Mouse (Mus musculus): Measurements from ENCODE around the gene Pi4k2a. TPM values are rescaled to one million over a fixed set of nuclear protein-coding genes. Genes with fewer than 3 reads are reported as not detected.

The Pi4k2a gene
- polyA plus RNA-seq, 1 experiment = 81.0 TPM

GRCm38 (mm10) chr19:42158246-42159017 lies 68.2 kb downstream of the Pi4k2a start:
- no peak for DNase-seq
- no peaks in the 10 kb centered on the region for H3K27me3 ChIP-seq (ENCODE audit: control insufficient read depth, insufficient read depth, low read length)
- H3K4me3 ChIP-seq (replicated peaks; ENCODE audit: insufficient read depth, low read depth, low read length) = no peak overlapping the region
- TF ChIP-seq CTCF (IDR thresholded peaks at IDR 0.05; ENCODE audit: borderline replicate concordance, insufficient read depth, low read depth, low read length) (no peak), POLR2A (IDR thresholded peaks at IDR 0.05; ENCODE audit: borderline replicate concordance, insufficient read depth, low read length) (no peak)
- no peaks in the 10 kb centered on the region for H3K4me1 ChIP-seq (ENCODE audit: control insufficient read depth, insufficient read depth, low read length)
- WGBS = 77% methylated on average over 13 of the region's 13 CpGs
- H3K27ac ChIP-seq (ENCODE audit: insufficient read depth, low read length) = no peak overlapping the region

GRCm38 (mm10) chr19:42163764-42164163 lies 73.5 kb downstream of the Pi4k2a start, which contains the start of gene Zfyve27:
Zfyve27 (plus strand) TSS chr19:42163951.
- WGBS = 74% methylated on average over 5 of the region's 5 CpGs
- H3K27me3 ChIP-seq (ENCODE audit: control insufficient read depth, insufficient read depth, low read length) = no peaks in the 10 kb centered on the region
- TF ChIP-seq CTCF (IDR thresholded peaks at IDR 0.05; ENCODE audit: borderline replicate concordance, insufficient read depth, low read depth, low read length) = no peak
- no peak for TF ChIP-seq POLR2A (IDR thresholded peaks at IDR 0.05; ENCODE audit: borderline replicate concordance, insufficient read depth, low read length)
- no peak for DNase-seq
- no peak within 1 kb of the TSS for H3K27ac ChIP-seq (ENCODE audit: insufficient read depth, low read length)
- no peak within 1 kb of the TSS for H3K4me3 ChIP-seq (replicated peaks; ENCODE audit: insufficient read depth, low read depth, low read length)
- H3K4me1 ChIP-seq (ENCODE audit: control insufficient read depth, insufficient read depth, low read length) = no peaks in the 10 kb centered on the region

GRCm38 (mm10) chr19:42164188-42164587 lies 73.9 kb downstream of the Pi4k2a start:
- H3K4me1 ChIP-seq (ENCODE audit: control insufficient read depth, insufficient read depth, low read length) = no peaks in the 10 kb centered on the region
- DNase-seq = no peak
- WGBS = 33% methylated on average over 7 of the region's 7 CpGs
- no peaks in the 10 kb centered on the region for H3K27me3 ChIP-seq (ENCODE audit: control insufficient read depth, insufficient read depth, low read length)
- H3K4me3 ChIP-seq (replicated peaks; ENCODE audit: insufficient read depth, low read depth, low read length) = no peak overlapping the region
- TF ChIP-seq POLR2A (IDR thresholded peaks at IDR 0.05; ENCODE audit: borderline replicate concordance, insufficient read depth, low read length) (no peak), CTCF (IDR thresholded peaks at IDR 0.05; ENCODE audit: borderline replicate concordance, insufficient read depth, low read depth, low read length) (no peak)
- no peak overlapping the region for H3K27ac ChIP-seq (ENCODE audit: insufficient read depth, low read length)

- Histone ChIP-seq H3K27ac (ENCODE audit: insufficient read depth, low read length) (no peak overlapping the region), H3K4me3 (replicated peaks; ENCODE audit: insufficient read depth, low read depth, low read length) (peak overlapping the region; percentile 9), H3K27me3 (ENCODE audit: control insufficient read depth, insufficient read depth, low read length) (no peaks in the 10 kb centered on the region), H3K4me1 (ENCODE audit: control insufficient read depth, insufficient read depth, low read length) (peaks cover 3% of the 10 kb centered on the region)
- TF ChIP-seq POLR2A (IDR thresholded peaks at IDR 0.05; ENCODE audit: borderline replicate concordance, insufficient read depth, low read length) (no peak), CTCF (IDR thresholded peaks at IDR 0.05; ENCODE audit: borderline replicate concordance, insufficient read depth, low read depth, low read length) (peak; percentile 93)
- 3% methylated on average over 12 of the region's 12 CpGs for WGBS
- peak; percentile 78 to 89 for DNase-seq
These were observed 75.9 kb downstream of the Pi4k2a start for GRCm38 (mm10) chr19:42166130-42166529.

GRCm38 (mm10) chr19:42166766-42167165 lies 76.5 kb downstream of the Pi4k2a start:
- no peak overlapping the region for H3K27ac ChIP-seq (ENCODE audit: insufficient read depth, low read length)
- H3K27me3 ChIP-seq (ENCODE audit: control insufficient read depth, insufficient read depth, low read length) = no peaks in the 10 kb centered on the region
- DNase-seq = no peak
- TF ChIP-seq POLR2A (IDR thresholded peaks at IDR 0.05; ENCODE audit: borderline replicate concordance, insufficient read depth, low read length) (no peak), CTCF (IDR thresholded peaks at IDR 0.05; ENCODE audit: borderline replicate concordance, insufficient read depth, low read depth, low read length) (no peak)
- 24% methylated on average over 3 of the region's 3 CpGs for WGBS
- no peak overlapping the region for H3K4me3 ChIP-seq (replicated peaks; ENCODE audit: insufficient read depth, low read depth, low read length)
- peaks cover 9% of the 10 kb centered on the region for H3K4me1 ChIP-seq (ENCODE audit: control insufficient read depth, insufficient read depth, low read length)

- H3K27me3 ChIP-seq (ENCODE audit: control insufficient read depth, insufficient read depth, low read length) = no peaks in the 10 kb centered on the region
- DNase-seq = no peak
- 69% methylated on average over 9 of the region's 9 CpGs for WGBS
- H3K27ac ChIP-seq (ENCODE audit: insufficient read depth, low read length) = no peak overlapping the region
- H3K4me1 ChIP-seq (ENCODE audit: control insufficient read depth, insufficient read depth, low read length) = peaks cover 10% of the 10 kb centered on the region
- no peak overlapping the region for H3K4me3 ChIP-seq (replicated peaks; ENCODE audit: insufficient read depth, low read depth, low read length)
- TF ChIP-seq CTCF (IDR thresholded peaks at IDR 0.05; ENCODE audit: borderline replicate concordance, insufficient read depth, low read depth, low read length) = no peak
- TF ChIP-seq POLR2A (IDR thresholded peaks at IDR 0.05; ENCODE audit: borderline replicate concordance, insufficient read depth, low read length) = no peak
These were observed 77.2 kb downstream of the Pi4k2a start for GRCm38 (mm10) chr19:42167489-42167888.

- Histone ChIP-seq H3K4me3 (replicated peaks; ENCODE audit: insufficient read depth, low read depth, low read length) (peak overlapping the region; percentile 27), H3K4me1 (ENCODE audit: control insufficient read depth, insufficient read depth, low read length) (peaks cover 10% of the 10 kb centered on the region), H3K27ac (ENCODE audit: insufficient read depth, low read length) (no peak overlapping the region), H3K27me3 (ENCODE audit: control insufficient read depth, insufficient read depth, low read length) (no peaks in the 10 kb centered on the region)
- 38% methylated on average over 10 of the region's 10 CpGs for WGBS
- DNase-seq = peak in 1 of 2 experiments; percentile 41
- TF ChIP-seq POLR2A (IDR thresholded peaks at IDR 0.05; ENCODE audit: borderline replicate concordance, insufficient read depth, low read length) (no peak), CTCF (IDR thresholded peaks at IDR 0.05; ENCODE audit: borderline replicate concordance, insufficient read depth, low read depth, low read length) (no peak)
These were observed 79.2 kb downstream of the Pi4k2a start for GRCm38 (mm10) chr19:42169322-42169975.

Measured in cerebellum, adult 2 months (tissue).